Mouse (Mus musculus) heart, postnatal 14 days (tissue): Measurements from ENCODE around the gene Pla2g4a. TPM values are rescaled to one million over a fixed set of nuclear protein-coding genes. Genes with fewer than 3 reads are reported as not detected.
"Not testable (repeated sequence)": the region's sequence is repeated elsewhere in the genome, so short reads cannot be mapped to it uniquely, and the experiment has no call there.

ENCODE experiments used
- DNase-seq, 2 experiments: peaks; one replicate each; pipeline ENCODE4 v3.0.0; 2021 to 2022
- intact Hi-C: fragments of 180-260 bp; cut with DNase I; formaldehyde crosslinking; loops from one replicate; pipeline ENCODE4 v1.15.1; 2025
- total RNA-seq, 2 experiments: library from RNA; stranded (reverse); gene quantifications; 2 replicates each; pipeline ENCODE4 v1.2.3; 2021

Gene Pla2g4a
- total RNA-seq, 2 experiments from 2014 or later, result 3.4 to 3.8 TPM

- DNase-seq, result no peak
- intact Hi-C loops, result no loop called here
These were observed 21.6 kb downstream of the Pla2g4a start for GRCm38 (mm10) chr1:149939261-149940032.

- intact Hi-C loops, result no loop called here
- DNase-seq, result no peak
These were observed 23.3 kb downstream of the Pla2g4a start for GRCm38 (mm10) chr1:149937825-149938224.

- intact Hi-C loops, result no loop called here
- DNase-seq, result no peak
These were observed 31.9 kb downstream of the Pla2g4a start for GRCm38 (mm10) chr1:149929140-149929539.

GRCm38 (mm10) chr1:149923737-149924136 lies 37.4 kb downstream of the Pla2g4a start:
- DNase-seq, intact Hi-C loops: not testable (repeated sequence)

- intact Hi-C loops, result no loop called here
- DNase-seq, result no peak
These were observed 38.9 kb downstream of the Pla2g4a start for GRCm38 (mm10) chr1:149922219-149922618.

DNA sequence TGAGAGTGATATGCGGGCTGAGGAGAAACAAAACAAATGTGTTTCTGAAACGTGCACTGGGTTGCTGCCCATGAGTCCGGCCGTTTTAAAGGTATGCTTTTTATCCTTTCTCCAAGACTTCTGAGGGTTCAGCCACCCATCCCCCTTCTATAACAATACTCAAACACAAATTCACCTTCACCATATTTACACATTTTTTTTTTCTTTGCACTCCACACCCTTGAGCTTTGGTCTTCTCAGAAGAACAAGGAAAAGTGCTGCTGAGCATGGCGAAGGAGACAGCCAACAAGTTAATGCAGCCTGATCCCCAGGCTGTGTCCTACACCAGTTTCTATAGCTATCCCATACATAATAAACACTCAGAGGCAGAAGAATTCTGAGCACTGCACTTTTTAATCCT lies 39.8 kb downstream of the Pla2g4a start:
- intact Hi-C loops, result no loop called here
- no peak for DNase-seq

DNA sequence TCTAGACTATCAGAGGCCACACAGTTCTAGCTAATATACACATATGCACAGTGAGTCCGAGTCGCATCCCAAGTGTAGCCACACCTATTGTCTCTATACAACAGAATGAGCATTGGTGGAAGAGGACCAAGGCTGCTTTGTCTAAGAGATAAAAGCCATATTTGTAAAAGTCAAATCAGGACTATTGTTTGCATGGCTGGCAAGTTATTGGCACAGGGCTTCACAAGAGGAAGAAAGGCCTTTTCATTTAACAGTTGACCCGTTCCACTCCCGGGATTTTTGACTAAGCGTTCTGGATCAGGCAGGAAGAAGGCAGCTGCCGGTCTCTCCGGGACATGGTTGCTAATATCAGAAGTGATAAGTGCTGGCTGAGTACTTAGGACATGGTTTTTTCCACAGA lies 41.8 kb downstream of the Pla2g4a start:
- intact Hi-C loops, result no loop called here
- DNase-seq, result peak in 1 of 2 experiments; percentile 6

DNA sequence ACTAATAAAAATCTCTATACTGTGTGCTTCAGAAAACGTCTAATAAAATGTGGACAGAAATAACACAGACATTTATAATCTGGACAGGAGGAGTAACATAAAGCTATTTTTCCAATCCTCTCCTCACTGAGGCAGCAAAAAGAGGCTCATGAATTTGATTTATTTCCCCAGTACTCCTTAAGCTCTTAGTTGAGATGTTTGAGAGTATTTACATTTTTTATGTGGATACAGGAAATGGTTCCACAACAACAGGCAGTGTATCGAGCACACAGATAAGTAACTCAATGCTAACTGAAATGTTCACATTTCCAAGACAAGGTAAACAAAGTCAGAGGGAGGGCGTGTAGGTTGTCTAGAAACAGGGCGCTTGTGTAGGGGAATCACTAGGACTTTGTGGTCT lies 48.1 kb downstream of the Pla2g4a start:
- no peak for DNase-seq
- intact Hi-C loops, result no loop called here

- intact Hi-C loops, result no loop called here
- no peak for DNase-seq
These were observed 50.0 kb downstream of the Pla2g4a start for GRCm38 (mm10) chr1:149911050-149911449.

GRCm38 (mm10) chr1:149898001-149898625 lies 63.0 kb downstream of the Pla2g4a start:
- intact Hi-C loops, result no loop called here
- peak; percentile 29 to 42 for DNase-seq

DNA sequence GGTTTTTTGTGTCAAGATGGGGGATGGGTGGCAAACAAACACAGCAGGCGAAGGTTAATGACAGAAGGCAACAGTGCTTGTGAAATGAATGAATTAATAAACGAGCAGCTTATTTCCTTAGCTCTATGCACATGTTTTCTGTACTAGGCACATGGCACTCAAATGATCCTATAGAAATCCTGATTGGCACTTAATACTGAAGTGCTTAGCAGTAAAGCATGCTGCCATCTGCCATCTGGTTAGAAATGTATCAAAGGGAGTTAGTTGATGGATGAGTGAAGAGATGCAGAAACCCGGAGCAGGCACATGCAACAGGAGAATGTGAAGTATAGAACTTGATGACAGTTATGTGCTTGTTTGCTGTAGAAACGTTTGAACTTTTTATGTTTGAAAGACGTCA lies 64.5 kb downstream of the Pla2g4a start:
- intact Hi-C loops, result no loop called here
- no peak for DNase-seq

GRCm38 (mm10) chr1:149894940-149895339 lies 66.2 kb downstream of the Pla2g4a start:
- intact Hi-C loops, result no loop called here
- no peak for DNase-seq

- no peak for DNase-seq
- intact Hi-C loops, result no loop called here
These were observed 67.2 kb downstream of the Pla2g4a start for GRCm38 (mm10) chr1:149893903-149894302.

DNA sequence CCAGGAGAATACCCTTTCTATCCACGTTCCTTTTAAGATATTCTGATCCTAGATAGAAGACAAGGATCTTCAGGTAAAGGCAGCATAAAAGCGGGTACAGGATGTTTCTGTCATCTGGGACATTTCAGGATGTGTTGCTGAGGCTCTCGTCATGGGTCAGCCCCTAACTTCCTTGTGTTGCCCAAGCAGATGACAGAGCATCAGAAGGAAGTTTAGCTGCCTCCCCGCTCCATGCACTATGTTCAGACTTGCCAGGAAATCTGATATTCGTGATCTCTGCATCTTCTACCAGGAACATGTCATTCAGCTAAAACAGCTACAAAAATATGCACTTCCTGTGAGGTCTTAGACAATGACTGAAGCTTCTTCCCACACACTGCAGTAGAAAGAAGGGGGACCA lies 70.0 kb downstream of the Pla2g4a start:
- intact Hi-C loops, result no loop called here
- no peak for DNase-seq

- no peak for DNase-seq
- intact Hi-C loops, result no loop called here
These were observed 78.6 kb downstream of the Pla2g4a start for GRCm38 (mm10) chr1:149882419-149883025.

- intact Hi-C loops, result no loop called here
- DNase-seq, result no peak
These were observed 82.9 kb downstream of the Pla2g4a start for GRCm38 (mm10) chr1:149878175-149878574.

- intact Hi-C loops, result no loop called here
- no peak for DNase-seq
These were observed 84.6 kb downstream of the Pla2g4a start for GRCm38 (mm10) chr1:149876502-149876901.

DNA sequence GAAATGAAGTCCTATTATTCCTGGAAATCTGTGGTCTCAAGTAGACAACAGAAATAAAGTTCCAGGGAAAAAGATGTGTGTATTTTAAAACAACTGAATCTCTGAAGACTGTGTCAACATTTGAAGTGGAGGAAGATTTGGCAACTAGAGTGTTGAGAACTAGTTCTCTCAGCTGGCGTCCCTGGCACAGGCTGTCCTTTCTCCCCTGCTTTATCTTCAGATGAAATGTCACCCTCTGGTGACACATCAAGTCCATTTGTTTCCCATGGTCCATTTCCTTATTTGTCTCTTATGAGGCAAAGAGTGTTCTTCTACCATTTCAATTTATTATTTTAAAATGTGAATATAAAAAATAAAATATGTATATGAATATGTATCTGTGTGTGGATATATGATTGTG lies 89.5 kb downstream of the Pla2g4a start:
- DNase-seq, result peak in 1 of 2 experiments; percentile 19
- intact Hi-C loops, result no loop called here

DNA sequence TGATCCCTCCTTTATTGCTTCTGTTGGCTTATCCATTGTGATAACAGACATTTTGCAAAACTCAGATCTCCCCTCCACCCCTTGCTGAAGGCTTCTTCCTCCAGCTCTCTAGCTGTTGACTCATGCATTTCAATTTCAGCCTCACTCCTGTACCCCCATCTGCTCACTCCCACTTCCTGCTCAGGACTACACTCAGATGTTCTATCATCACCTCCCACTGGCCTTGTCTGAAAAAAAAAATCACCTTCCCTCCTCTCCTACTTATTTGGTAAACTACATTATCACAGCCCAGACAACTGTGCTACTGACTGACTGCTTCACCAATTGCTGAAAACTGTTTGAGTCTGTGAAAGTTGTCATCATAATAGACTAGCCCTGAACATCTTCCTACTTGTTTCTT lies 93.8 kb downstream of the Pla2g4a start:
- intact Hi-C loops, result no loop called here
- DNase-seq, result no peak

GRCm38 (mm10) chr1:149866202-149866601 lies 94.9 kb downstream of the Pla2g4a start:
- intact Hi-C loops, result no loop called here

DNA sequence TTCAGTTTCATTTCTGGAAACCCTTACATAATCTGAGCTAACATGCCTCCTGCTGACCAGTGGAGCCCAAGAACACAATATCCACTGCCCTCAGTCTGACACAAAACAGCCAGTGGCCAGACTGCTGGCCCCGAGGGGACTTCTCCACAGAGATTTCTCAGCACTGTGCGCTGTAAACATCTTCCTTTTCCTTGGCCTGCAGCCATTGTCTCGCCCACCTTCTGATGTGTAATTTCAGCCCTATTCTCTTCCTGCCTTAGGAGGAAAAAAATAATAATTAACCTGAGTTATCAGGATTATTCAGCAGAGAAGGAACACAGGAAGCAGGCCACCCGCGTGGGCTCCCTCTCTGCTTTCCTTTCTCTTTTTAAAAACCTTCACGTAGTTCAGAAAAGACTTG lies 98.3 kb downstream of the Pla2g4a start:
- intact Hi-C loops, result no loop called here
- peak; percentile 40 to 52 for DNase-seq

More at GRCm38 (mm10) chr1:149866202-149866601, 94.9 kb downstream of the Pla2g4a start:
- DNase-seq, result no peak

DNA sequence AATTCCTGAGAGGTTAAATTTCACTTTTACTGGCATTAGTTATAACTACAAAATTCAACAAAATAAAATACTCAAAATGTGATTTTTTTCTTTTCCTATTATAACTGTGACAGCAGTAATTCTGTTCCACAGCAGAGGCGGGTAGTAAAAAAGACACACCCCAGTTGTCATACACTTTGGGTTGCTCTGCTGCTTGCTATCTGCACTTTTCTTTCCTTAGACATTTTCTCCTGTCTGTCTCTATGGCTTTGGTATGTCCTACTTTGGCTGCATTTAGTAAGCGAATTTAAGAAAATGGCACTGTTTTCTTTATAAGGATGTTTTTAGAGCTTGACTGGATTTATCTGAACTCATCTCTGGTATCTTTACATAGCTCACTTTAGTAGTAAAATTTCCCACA lies 98.9 kb downstream of the Pla2g4a start:
- DNase-seq, result no peak
- intact Hi-C loops, result no loop called here
